Mouse (Mus musculus) forebrain, embryonic 14.5 days (tissue): ENCODE results near the gene Cdiptos. TPM values are rescaled to one million over a fixed set of nuclear protein-coding genes. Genes with fewer than 3 reads are reported as not detected.

ENCODE experiments used
- ATAC-seq: fragments of 200-750 bp; cut with Nextera tagmentation; 2 replicates; pipeline ENCODE4 v1.8.0; 2017; ENCODE audit warnings: mild to moderate bottlenecking, moderate library complexity
- DNase-seq: peaks from one replicate; pipeline ENCODE4 v3.0.0-alpha.2; 2015; ENCODE audit warnings: low spot score
- H3K27ac ChIP-seq: fragments of 300-500 bp; sonication (generic); 2 replicates; pipeline ENCODE4 v1.5.1; 2014; ENCODE audit warnings: low read depth, mild to moderate bottlenecking, control low read depth, low read length, moderate library complexity
- H3K27me3 ChIP-seq: fragments of 300-500 bp; sonication (generic); replicated peaks from 2 replicates; pipeline ENCODE4 v1.6.1; 2014; ENCODE audit warnings: low read length, control low read depth, mixed read lengths; ENCODE audit not compliant: control insufficient read depth, insufficient read depth
- H3K36me3 ChIP-seq: fragments of 300-500 bp; sonication (generic); 2 replicates; pipeline ENCODE4 v1.6.1; 2014; ENCODE audit warnings: low read length, control low read depth; ENCODE audit not compliant: control insufficient read depth, insufficient read depth
- H3K4me1 ChIP-seq: fragments of 300-500 bp; sonication (generic); 2 replicates; pipeline ENCODE4 v1.6.1; 2014; ENCODE audit warnings: antibody characterized with exemption, low read length, control low read depth; ENCODE audit not compliant: control insufficient read depth, insufficient read depth
- H3K4me2 ChIP-seq: fragments of 300-500 bp; sonication (generic); 2 replicates; pipeline ENCODE4 v1.6.1; 2014; ENCODE audit warnings: mild to moderate bottlenecking, control low read depth, low read length
- H3K4me3 ChIP-seq: fragments of 300-500 bp; sonication (generic); 2 replicates; pipeline ENCODE4 v1.5.1; 2014; ENCODE audit warnings: low read depth, low read length, control low read depth
- H3K9ac ChIP-seq: fragments of 300-500 bp; sonication (generic); 2 replicates; pipeline ENCODE4 v1.6.1; 2014; ENCODE audit warnings: mild to moderate bottlenecking, low read length, control low read depth, moderate library complexity
- H3K9me3 ChIP-seq: fragments of 300-500 bp; sonication (generic); replicated peaks from 2 replicates; pipeline ENCODE4 v1.6.1; 2016; ENCODE audit warnings: low read length, control low read depth, mixed read lengths; ENCODE audit not compliant: control insufficient read depth
- WGBS: fragments of 180-500 bp; shearing (Covaris S2); extraction: QIAGEN DNeasy Blood & Tissue Kit; methylation state at CpG from one replicate; pipeline ENCODE4 v1.1.7; 2014; 5-methylcytosine and 5-hydroxymethylcytosine counted together
- polyA plus RNA-seq: library from polyadenylated mRNA; unstranded; fragments of >200 nt; fragmentation: Nextera tagmentation; extraction: Ambion mirVana; gene quantifications from 2 replicates; pipeline ENCODE4 v1.2.1, GENCODE M21; 2014

Gene Cdiptos
- polyA plus RNA-seq, 1 experiment from 2014 or later = 1.0 TPM

- DNase-seq = peak; percentile 13
- H3K27me3 ChIP-seq = no peaks in the 10 kb centered on the region
- WGBS = 5% methylated on average over 26 of the region's 26 CpGs
These were observed 25.0 kb downstream of the Cdiptos start for GRCm38 (mm10) chr7:126950647-126951615.

GRCm38 (mm10) chr7:126949793-126950646, 25.9 kb downstream of the Cdiptos start, which contains the start of gene Sez6l2:
TSS of gene Sez6l2 (plus strand) at chr7:126950563.
- ATAC-seq = peak; percentile 83
- Histone ChIP-seq H3K36me3 (peaks cover 20% of the 10 kb centered on the region), H3K27me3 (no peaks in the 10 kb centered on the region), H3K4me1 (peaks cover 13% of the 10 kb centered on the region), H3K4me2 (peak within 1 kb of the TSS; percentile 99), H3K9ac (peak within 1 kb of the TSS; percentile 80), H3K27ac (peak within 1 kb of the TSS; percentile 83), H3K9me3 (no peaks in the 10 kb centered on the region), H3K4me3 (peak within 1 kb of the TSS; percentile 57)
- DNase-seq = peak; percentile 85
- WGBS = under 1% methylated on average over 41 of the region's 42 CpGs

More at GRCm38 (mm10) chr7:126950647-126951615, 25.0 kb downstream of the Cdiptos start:
- H3K4me1 ChIP-seq = peaks cover 13% of the 10 kb centered on the region
- peaks cover 16% of the 10 kb centered on the region; the same call in 1 of the 2 replicates for H3K36me3 ChIP-seq
- no peaks in the 10 kb centered on the region for H3K9me3 ChIP-seq
- H3K27ac ChIP-seq = peak overlapping the region; percentile 83; the same call in 1 of the 2 replicates
- no peak; the same call in 1 of the 2 replicates for ATAC-seq
- peak overlapping the region; percentile 80 for H3K9ac ChIP-seq
- peak overlapping the region; percentile 57 for H3K4me3 ChIP-seq
- peak overlapping the region; percentile 99 for H3K4me2 ChIP-seq

GRCm38 (mm10) chr7:126949403-126949792, 26.5 kb downstream of the Cdiptos start, which contains the start of gene Asphd1:
TSS of gene Asphd1 (minus strand) at chr7:126949582.
- peak; percentile 65 for DNase-seq
- Histone ChIP-seq H3K36me3 (peaks cover 25% of the 10 kb centered on the region), H3K9me3 (no peaks in the 10 kb centered on the region), H3K27ac (peak within 1 kb of the TSS; percentile 83), H3K9ac (peak within 1 kb of the TSS; percentile 80), H3K4me2 (peak within 1 kb of the TSS; percentile 99), H3K4me1 (peaks cover 13% of the 10 kb centered on the region), H3K4me3 (peak within 1 kb of the TSS; percentile 57), H3K27me3 (no peaks in the 10 kb centered on the region)
- under 1% methylated on average over 21 of the region's 21 CpGs for WGBS
- peak; percentile 68 for ATAC-seq

GRCm38 (mm10) chr7:126948626-126949025, 27.3 kb downstream of the Cdiptos start:
- Histone ChIP-seq H3K27ac (peak overlapping the region; percentile 83; the same call in 1 of the 2 replicates), H3K4me2 (peak overlapping the region; percentile 99)
- 79% methylated on average over 10 of the region's 10 CpGs for WGBS

GRCm38 (mm10) chr7:126946530-126946929, 29.4 kb downstream of the Cdiptos start:
- 39% methylated on average over 3 of the region's 3 CpGs for WGBS
- no peak overlapping the region for H3K4me3 ChIP-seq
- no peaks in the 10 kb centered on the region for H3K27me3 ChIP-seq
- DNase-seq (peak; percentile 33), ATAC-seq (no peak)
- H3K4me2 ChIP-seq = no peak overlapping the region
- H3K27ac ChIP-seq = no peak overlapping the region
- H3K9me3 ChIP-seq = no peaks in the 10 kb centered on the region
- peaks cover 31% of the 10 kb centered on the region for H3K36me3 ChIP-seq
- peaks cover 2% of the 10 kb centered on the region; the same call in 1 of the 2 replicates for H3K4me1 ChIP-seq
- 0 out of 2 replicates have a peak overlapping the region, but pooled peaks have one; percentile 17 for H3K9ac ChIP-seq

More at GRCm38 (mm10) chr7:126948626-126949025, 27.3 kb downstream of the Cdiptos start:
- DNase-seq (no peak), ATAC-seq (no peak)
- Histone ChIP-seq H3K9ac (peak overlapping the region; percentile 80), H3K36me3 (peaks cover 21% of the 10 kb centered on the region), H3K4me1 (peaks cover 13% of the 10 kb centered on the region), H3K4me3 (peak overlapping the region; percentile 57), H3K9me3 (no peaks in the 10 kb centered on the region), H3K27me3 (no peaks in the 10 kb centered on the region)

GRCm38 (mm10) chr7:126941801-126942200, 34.1 kb downstream of the Cdiptos start:
- H3K4me1 ChIP-seq = no peaks in the 10 kb centered on the region
- no peaks in the 10 kb centered on the region for H3K27me3 ChIP-seq
- DNase-seq = no peak
- peaks cover 59% of the 10 kb centered on the region for H3K36me3 ChIP-seq
- no peak overlapping the region for H3K9ac ChIP-seq
- no peak overlapping the region for H3K4me2 ChIP-seq
- H3K9me3 ChIP-seq = no peaks in the 10 kb centered on the region
- no peak overlapping the region for H3K27ac ChIP-seq
- WGBS = 57% methylated on average over 5 of the region's 5 CpGs
- 0 out of 2 replicates have a peak, but pooled peaks have one; percentile 29 for ATAC-seq
- H3K4me3 ChIP-seq = no peak overlapping the region

- H3K27ac ChIP-seq = no peak overlapping the region
- H3K9ac ChIP-seq = no peak overlapping the region
- ATAC-seq = no peak
- H3K27me3 ChIP-seq = no peaks in the 10 kb centered on the region
- no peak overlapping the region for H3K4me2 ChIP-seq
- H3K4me3 ChIP-seq = no peak overlapping the region
- H3K36me3 ChIP-seq = peaks cover 56% of the 10 kb centered on the region
- WGBS = 43% methylated on average over 6 of the region's 6 CpGs
- H3K4me1 ChIP-seq = no peaks in the 10 kb centered on the region
- no peak for DNase-seq
- no peaks in the 10 kb centered on the region for H3K9me3 ChIP-seq
These were observed 34.7 kb downstream of the Cdiptos start for GRCm38 (mm10) chr7:126941171-126941570.

- WGBS = 87% methylated on average over 2 of the region's 2 CpGs
- Histone ChIP-seq H3K4me3 (no peak overlapping the region), H3K4me2 (no peak overlapping the region), H3K4me1 (peaks cover 9% of the 10 kb centered on the region), H3K27me3 (no peaks in the 10 kb centered on the region), H3K27ac (no peak overlapping the region), H3K9me3 (no peaks in the 10 kb centered on the region), H3K9ac (no peak overlapping the region), H3K36me3 (peaks cover 41% of the 10 kb centered on the region)
- no peak for ATAC-seq
- no peak for DNase-seq
These were observed 43.2 kb downstream of the Cdiptos start for GRCm38 (mm10) chr7:126932652-126933051.
